Mouse (Mus musculus): ENCODE data around the gene Sema4d. TPM values are rescaled to one million over a fixed set of nuclear protein-coding genes. Genes with fewer than 3 reads are reported as not detected.

Sema4d gene
- polyA plus RNA-seq, 1 experiment from 2014 or later, result 17.4 TPM

GRCm38 (mm10) chr13:51734556-51734955 lies 59.0 kb downstream of the Sema4d start:
- Histone ChIP-seq H3K9me3 (ENCODE audit: control insufficient read depth, low read length) (no peaks in the 10 kb centered on the region), H3K36me3 (ENCODE audit: control insufficient read depth, insufficient read depth, low read length) (no peaks in the 10 kb centered on the region), H3K4me2 (ENCODE audit: low read depth, low read length) (no peak overlapping the region), H3K27ac (ENCODE audit: low read depth, low read length) (no peak overlapping the region), H3K4me1 (ENCODE audit: control insufficient read depth, insufficient read depth, low read length) (peaks cover 13% of the 10 kb centered on the region; the same call in 1 of the 2 replicates), H3K27me3 (ENCODE audit: control insufficient read depth, insufficient read depth, low read length) (no peaks in the 10 kb centered on the region), H3K4me3 (ENCODE audit: low read depth, low read length) (no peak overlapping the region), H3K9ac (replicated peaks; ENCODE audit: low read depth, low read length) (no peak overlapping the region)
- WGBS, result 80% methylated on average over 4 of the region's 4 CpGs
- no peak for ATAC-seq (ENCODE audit: low read depth)

- Histone ChIP-seq H3K27me3 (ENCODE audit: control insufficient read depth, insufficient read depth, low read length) (no peaks in the 10 kb centered on the region), H3K36me3 (ENCODE audit: control insufficient read depth, insufficient read depth, low read length) (no peaks in the 10 kb centered on the region), H3K4me1 (ENCODE audit: control insufficient read depth, insufficient read depth, low read length) (peaks cover 13% of the 10 kb centered on the region; the same call in 1 of the 2 replicates), H3K4me3 (ENCODE audit: low read depth, low read length) (no peak overlapping the region), H3K27ac (ENCODE audit: low read depth, low read length) (peak overlapping the region; percentile 53; the same call in 1 of the 2 replicates), H3K9ac (replicated peaks; ENCODE audit: low read depth, low read length) (no peak overlapping the region), H3K4me2 (ENCODE audit: low read depth, low read length) (no peak overlapping the region), H3K9me3 (ENCODE audit: control insufficient read depth, low read length) (no peaks in the 10 kb centered on the region)
- ATAC-seq (ENCODE audit: low read depth), result peak; percentile 38; the same call in 1 of the 2 replicates
- WGBS, result 46% methylated on average over 14 of the region's 14 CpGs
These were observed 61.4 kb downstream of the Sema4d start for GRCm38 (mm10) chr13:51732097-51732664.

- no peaks in the 10 kb centered on the region for H3K9me3 ChIP-seq (ENCODE audit: control insufficient read depth, low read length)
- no peak overlapping the region for H3K4me3 ChIP-seq (ENCODE audit: low read depth, low read length)
- H3K4me2 ChIP-seq (ENCODE audit: low read depth, low read length), result no peak overlapping the region
- H3K9ac ChIP-seq (replicated peaks; ENCODE audit: low read depth, low read length), result no peak overlapping the region
- WGBS, result 91% methylated on average over 7 of the region's 7 CpGs
- H3K27me3 ChIP-seq (ENCODE audit: control insufficient read depth, insufficient read depth, low read length), result no peaks in the 10 kb centered on the region
- ATAC-seq (ENCODE audit: low read depth), result 0 out of 2 replicates have a peak, but pooled peaks have one; percentile 6
- H3K27ac ChIP-seq (ENCODE audit: low read depth, low read length), result no peak overlapping the region
- H3K36me3 ChIP-seq (ENCODE audit: control insufficient read depth, insufficient read depth, low read length), result no peaks in the 10 kb centered on the region
- peaks cover 13% of the 10 kb centered on the region; the same call in 1 of the 2 replicates for H3K4me1 ChIP-seq (ENCODE audit: control insufficient read depth, insufficient read depth, low read length)
These were observed 62.1 kb downstream of the Sema4d start for GRCm38 (mm10) chr13:51731474-51731873.

GRCm38 (mm10) chr13:51729887-51730361 lies 63.6 kb downstream of the Sema4d start:
- H3K9ac ChIP-seq (replicated peaks; ENCODE audit: low read depth, low read length), result no peak overlapping the region
- no peak overlapping the region for H3K27ac ChIP-seq (ENCODE audit: low read depth, low read length)
- H3K4me2 ChIP-seq (ENCODE audit: low read depth, low read length), result no peak overlapping the region
- no peaks in the 10 kb centered on the region for H3K9me3 ChIP-seq (ENCODE audit: control insufficient read depth, low read length)
- H3K4me3 ChIP-seq (ENCODE audit: low read depth, low read length), result no peak overlapping the region
- WGBS, result 6% methylated on average over 4 of the region's 4 CpGs
- no peaks in the 10 kb centered on the region for H3K36me3 ChIP-seq (ENCODE audit: control insufficient read depth, insufficient read depth, low read length)
- no peaks in the 10 kb centered on the region for H3K27me3 ChIP-seq (ENCODE audit: control insufficient read depth, insufficient read depth, low read length)
- peak; percentile 50; the same call in 1 of the 2 replicates for ATAC-seq (ENCODE audit: low read depth)
- peaks cover 17% of the 10 kb centered on the region; the same call in 1 of the 2 replicates for H3K4me1 ChIP-seq (ENCODE audit: control insufficient read depth, insufficient read depth, low read length)

GRCm38 (mm10) chr13:51727364-51727763 lies 66.2 kb downstream of the Sema4d start:
- no peaks in the 10 kb centered on the region for H3K9me3 ChIP-seq (ENCODE audit: control insufficient read depth, low read length)
- no peak for ATAC-seq (ENCODE audit: low read depth)
- peaks cover 17% of the 10 kb centered on the region; the same call in 1 of the 2 replicates for H3K4me1 ChIP-seq (ENCODE audit: control insufficient read depth, insufficient read depth, low read length)
- H3K27me3 ChIP-seq (ENCODE audit: control insufficient read depth, insufficient read depth, low read length), result no peaks in the 10 kb centered on the region
- H3K36me3 ChIP-seq (ENCODE audit: control insufficient read depth, insufficient read depth, low read length), result no peaks in the 10 kb centered on the region
- no peak overlapping the region for H3K9ac ChIP-seq (replicated peaks; ENCODE audit: low read depth, low read length)
- H3K4me2 ChIP-seq (ENCODE audit: low read depth, low read length), result no peak overlapping the region
- no peak overlapping the region for H3K27ac ChIP-seq (ENCODE audit: low read depth, low read length)
- H3K4me3 ChIP-seq (ENCODE audit: low read depth, low read length), result no peak overlapping the region
- 86% methylated on average over 6 of the region's 7 CpGs for WGBS

- Histone ChIP-seq H3K27me3 (ENCODE audit: control insufficient read depth, insufficient read depth, low read length) (no peaks in the 10 kb centered on the region), H3K4me3 (ENCODE audit: low read depth, low read length) (no peak overlapping the region), H3K9me3 (ENCODE audit: control insufficient read depth, low read length) (no peaks in the 10 kb centered on the region), H3K27ac (ENCODE audit: low read depth, low read length) (no peak overlapping the region), H3K4me1 (ENCODE audit: control insufficient read depth, insufficient read depth, low read length) (peaks cover 9% of the 10 kb centered on the region; the same call in 1 of the 2 replicates), H3K36me3 (ENCODE audit: control insufficient read depth, insufficient read depth, low read length) (no peaks in the 10 kb centered on the region), H3K9ac (replicated peaks; ENCODE audit: low read depth, low read length) (no peak overlapping the region), H3K4me2 (ENCODE audit: low read depth, low read length) (no peak overlapping the region)
- WGBS, result 58% methylated on average over 8 of the region's 8 CpGs
- no peak for ATAC-seq (ENCODE audit: low read depth)
These were observed 67.5 kb downstream of the Sema4d start for GRCm38 (mm10) chr13:51725926-51726574.

- H3K27me3 ChIP-seq (ENCODE audit: control insufficient read depth, insufficient read depth, low read length), result no peaks in the 10 kb centered on the region
- H3K36me3 ChIP-seq (ENCODE audit: control insufficient read depth, insufficient read depth, low read length), result no peaks in the 10 kb centered on the region
- no peaks in the 10 kb centered on the region for H3K9me3 ChIP-seq (ENCODE audit: control insufficient read depth, low read length)
- 89% methylated on average over 7 of the region's 7 CpGs for WGBS
- no peak overlapping the region for H3K4me3 ChIP-seq (ENCODE audit: low read depth, low read length)
- no peak overlapping the region for H3K27ac ChIP-seq (ENCODE audit: low read depth, low read length)
- peaks cover 7% of the 10 kb centered on the region; the same call in 1 of the 2 replicates for H3K4me1 ChIP-seq (ENCODE audit: control insufficient read depth, insufficient read depth, low read length)
- H3K4me2 ChIP-seq (ENCODE audit: low read depth, low read length), result no peak overlapping the region
- H3K9ac ChIP-seq (replicated peaks; ENCODE audit: low read depth, low read length), result no peak overlapping the region
- no peak for ATAC-seq (ENCODE audit: low read depth)
These were observed 68.1 kb downstream of the Sema4d start for GRCm38 (mm10) chr13:51725446-51725845.

GRCm38 (mm10) chr13:51724566-51724965 lies 69.0 kb downstream of the Sema4d start:
- Histone ChIP-seq H3K36me3 (ENCODE audit: control insufficient read depth, insufficient read depth, low read length) (no peaks in the 10 kb centered on the region), H3K9ac (replicated peaks; ENCODE audit: low read depth, low read length) (no peak overlapping the region), H3K27me3 (ENCODE audit: control insufficient read depth, insufficient read depth, low read length) (no peaks in the 10 kb centered on the region), H3K9me3 (ENCODE audit: control insufficient read depth, low read length) (no peaks in the 10 kb centered on the region), H3K4me2 (ENCODE audit: low read depth, low read length) (no peak overlapping the region), H3K27ac (ENCODE audit: low read depth, low read length) (no peak overlapping the region), H3K4me3 (ENCODE audit: low read depth, low read length) (no peak overlapping the region), H3K4me1 (ENCODE audit: control insufficient read depth, insufficient read depth, low read length) (0 out of 2 replicates have a peak, but pooled peaks cover 4% of the 10 kb centered on the region)
- WGBS, result 79% methylated on average over 6 of the region's 6 CpGs
- ATAC-seq (ENCODE audit: low read depth), result no peak

GRCm38 (mm10) chr13:51723114-51723513 lies 70.4 kb downstream of the Sema4d start:
- H3K9ac ChIP-seq (replicated peaks; ENCODE audit: low read depth, low read length), result no peak overlapping the region
- no peaks in the 10 kb centered on the region for H3K36me3 ChIP-seq (ENCODE audit: control insufficient read depth, insufficient read depth, low read length)
- H3K9me3 ChIP-seq (ENCODE audit: control insufficient read depth, low read length), result no peaks in the 10 kb centered on the region
- no peak overlapping the region for H3K4me2 ChIP-seq (ENCODE audit: low read depth, low read length)
- 86% methylated on average over 5 of the region's 5 CpGs for WGBS
- H3K4me3 ChIP-seq (ENCODE audit: low read depth, low read length), result no peak overlapping the region
- H3K27me3 ChIP-seq (ENCODE audit: control insufficient read depth, insufficient read depth, low read length), result no peaks in the 10 kb centered on the region
- ATAC-seq (ENCODE audit: low read depth), result no peak
- 0 out of 2 replicates have a peak, but pooled peaks cover 4% of the 10 kb centered on the region for H3K4me1 ChIP-seq (ENCODE audit: control insufficient read depth, insufficient read depth, low read length)
- H3K27ac ChIP-seq (ENCODE audit: low read depth, low read length), result no peak overlapping the region

Measured in neural tube, embryonic 14.5 days (tissue).